Mouse (Mus musculus) neural tube, embryonic 11.5 days (tissue): ENCODE results near the gene Hdgf. TPM values are rescaled to one million over a fixed set of nuclear protein-coding genes. Genes with fewer than 3 reads are reported as not detected.
"Not testable (repeated sequence)": the region's sequence is repeated elsewhere in the genome, so short reads cannot be mapped to it uniquely, and the experiment has no call there.

Experiments used
- ATAC-seq: fragments of 200-750 bp; cut with Nextera tagmentation; 2 replicates; pipeline ENCODE4 v1.8.0; 2017; ENCODE audit warnings: moderate number of reproducible peaks, mild to moderate bottlenecking, moderate TSS enrichment, moderate library complexity; ENCODE audit not compliant: insufficient read depth, low FRiP score, low TSS enrichment
- DNase-seq: peaks from one replicate; pipeline ENCODE4 v3.0.0-alpha.2; 2015; ENCODE audit warnings: low spot score
- H3K27ac ChIP-seq: fragments of 300-500 bp; sonication (generic); 2 replicates; pipeline ENCODE4 v1.5.1; 2014; ENCODE audit warnings: low read depth, mild to moderate bottlenecking, low read length
- H3K27me3 ChIP-seq: fragments of 300-500 bp; sonication (generic); 2 replicates; pipeline ENCODE4 v1.6.1; 2014; ENCODE audit warnings: mild to moderate bottlenecking, low read length, mixed read lengths; ENCODE audit not compliant: control insufficient read depth, insufficient read depth
- H3K36me3 ChIP-seq: fragments of 300-500 bp; sonication (generic); 2 replicates; pipeline ENCODE4 v1.6.1; 2014; ENCODE audit warnings: mild to moderate bottlenecking, low read length, moderate library complexity, mixed read lengths; ENCODE audit not compliant: control insufficient read depth, insufficient read depth
- H3K4me1 ChIP-seq: fragments of 300-500 bp; sonication (generic); 2 replicates; pipeline ENCODE4 v1.6.1; 2014; ENCODE audit warnings: low read length, mixed read lengths; ENCODE audit not compliant: control insufficient read depth, insufficient read depth
- H3K4me2 ChIP-seq: fragments of 300-500 bp; sonication (generic); 2 replicates; pipeline ENCODE4 v1.6.1; 2014; ENCODE audit warnings: low read depth, mild to moderate bottlenecking, moderate library complexity
- H3K4me3 ChIP-seq: fragments of 300-500 bp; sonication (generic); 2 replicates; pipeline ENCODE4 v1.5.1; 2014; ENCODE audit warnings: low read depth, low read length
- H3K9ac ChIP-seq: fragments of 300-500 bp; sonication (generic); 2 replicates; pipeline ENCODE4 v1.6.1; 2014; ENCODE audit warnings: mild to moderate bottlenecking, low read length
- H3K9me3 ChIP-seq: fragments of 300-500 bp; sonication (generic); 2 replicates; pipeline ENCODE4 v1.6.1; 2016; ENCODE audit warnings: low read length; ENCODE audit not compliant: control insufficient read depth
- WGBS: fragments of 180-500 bp; shearing (Covaris S2); extraction: QIAGEN DNeasy Blood & Tissue Kit; methylation state at CpG from one replicate; pipeline ENCODE4 v1.1.7; 2014; 5-methylcytosine and 5-hydroxymethylcytosine counted together
- polyA plus RNA-seq: library from polyadenylated mRNA; unstranded; fragments of >200 nt; fragmentation: Nextera tagmentation; extraction: Ambion mirVana; gene quantifications from 2 replicates; pipeline ENCODE4 v1.2.1, GENCODE M21; 2014

Hdgf gene
- 256 and 261 TPM in 2 replicates for polyA plus RNA-seq

DNA sequence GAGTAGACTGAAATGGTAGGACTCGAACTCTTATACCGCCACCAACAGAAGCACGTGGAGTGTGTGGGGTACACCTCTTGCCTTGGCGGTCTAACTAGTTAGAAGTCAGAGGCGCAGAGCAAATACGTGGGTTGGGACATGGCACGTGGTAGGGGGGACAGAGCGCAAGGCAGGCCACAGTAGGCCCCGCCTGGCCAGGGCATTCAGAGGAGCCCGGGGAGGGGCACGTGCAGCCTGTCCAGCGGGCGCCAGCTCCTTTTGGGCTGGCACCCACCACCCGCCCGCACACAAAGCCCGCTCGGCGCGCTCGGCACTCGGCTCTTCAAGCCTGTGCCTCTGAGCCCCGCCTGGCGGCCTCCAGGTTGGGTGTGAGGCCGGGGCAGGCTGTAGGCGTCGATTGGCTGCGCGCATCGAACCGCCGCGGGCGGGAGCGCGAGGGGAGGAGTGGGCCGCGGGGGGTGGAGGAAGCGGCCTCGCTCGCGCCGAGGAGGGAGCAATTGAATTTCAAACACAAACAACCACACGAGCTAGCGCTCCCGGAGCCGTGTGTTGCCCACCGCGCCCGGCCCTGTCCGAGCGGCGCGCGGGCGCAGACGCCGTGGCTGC is at the start of gene Hdgf:
TSS of gene Hdgf (plus strand) at position 442 of the 606 bp plus-strand sequence.
- under 1% methylated on average over 52 of the region's 57 CpGs for WGBS
- ATAC-seq (peak; percentile 95), DNase-seq (peak; percentile 98)
- Histone ChIP-seq H3K4me1 (peaks cover 18% of the 10 kb centered on the region), H3K9ac (peak within 1 kb of the TSS; percentile 97), H3K36me3 (no peaks in the 10 kb centered on the region), H3K27me3 (no peaks in the 10 kb centered on the region), H3K4me3 (peak within 1 kb of the TSS; percentile 98), H3K4me2 (peak within 1 kb of the TSS; percentile 89), H3K9me3 (no peaks in the 10 kb centered on the region), H3K27ac (peak within 1 kb of the TSS; percentile 84)

DNA sequence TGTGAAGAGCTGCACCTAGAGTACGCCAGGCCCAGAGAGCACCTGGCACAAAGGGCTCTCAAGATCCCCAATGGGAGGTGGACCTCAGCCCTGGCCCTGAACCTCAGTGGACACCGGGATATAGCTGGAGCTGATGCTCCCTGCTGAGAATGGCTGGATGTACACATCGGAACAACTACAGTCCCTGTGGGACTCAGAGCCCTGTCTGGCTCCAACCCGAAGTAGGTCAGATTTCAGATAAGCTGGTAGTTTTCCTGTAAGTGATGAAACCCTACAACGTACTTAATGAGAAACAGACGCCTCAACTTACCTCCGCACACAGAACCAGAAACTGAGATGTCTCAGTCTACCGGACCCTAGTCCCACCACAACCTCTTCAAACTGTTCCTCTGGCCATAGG is 48.5 kb upstream of the Hdgf start:
- H3K4me2 ChIP-seq = no peak overlapping the region
- no peak overlapping the region for H3K4me3 ChIP-seq
- H3K9me3 ChIP-seq = no peaks in the 10 kb centered on the region
- no peaks in the 10 kb centered on the region for H3K27me3 ChIP-seq
- H3K9ac ChIP-seq = no peak overlapping the region
- H3K36me3 ChIP-seq = peaks cover 14% of the 10 kb centered on the region
- ATAC-seq = no peak
- DNase-seq = no peak
- WGBS = 92% methylated on average over 8 of the region's 8 CpGs
- H3K4me1 ChIP-seq = no peaks in the 10 kb centered on the region
- H3K27ac ChIP-seq = no peak overlapping the region

DNA sequence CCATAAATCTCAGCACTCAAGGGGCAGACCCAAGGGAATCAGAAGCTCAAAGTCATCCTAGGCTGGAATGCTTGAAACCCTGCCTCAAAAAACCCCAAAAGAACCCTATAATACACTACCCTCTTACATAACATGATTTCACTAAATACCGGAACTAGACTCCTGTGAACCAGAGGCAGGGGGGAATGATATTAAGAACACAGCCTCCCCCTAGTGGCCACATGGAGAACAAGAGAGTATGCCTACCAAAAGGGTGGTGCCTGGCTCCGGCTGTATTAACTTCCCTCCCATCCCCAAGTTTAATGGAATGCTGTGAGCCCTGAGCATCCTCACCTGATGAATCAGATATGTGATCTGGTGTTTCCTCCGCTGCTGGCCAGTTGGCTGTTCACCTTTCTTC is 46.3 kb upstream of the Hdgf start:
- Histone ChIP-seq H3K4me1 (no peaks in the 10 kb centered on the region), H3K27me3 (no peaks in the 10 kb centered on the region), H3K9ac (no peak overlapping the region), H3K4me2 (no peak overlapping the region), H3K27ac (no peak overlapping the region), H3K9me3 (no peaks in the 10 kb centered on the region), H3K4me3 (no peak overlapping the region), H3K36me3 (peaks cover 18% of the 10 kb centered on the region)
- peak; percentile 68 for DNase-seq
- no peak for ATAC-seq
- WGBS = 48% methylated on average over 3 of the region's 3 CpGs

DNA sequence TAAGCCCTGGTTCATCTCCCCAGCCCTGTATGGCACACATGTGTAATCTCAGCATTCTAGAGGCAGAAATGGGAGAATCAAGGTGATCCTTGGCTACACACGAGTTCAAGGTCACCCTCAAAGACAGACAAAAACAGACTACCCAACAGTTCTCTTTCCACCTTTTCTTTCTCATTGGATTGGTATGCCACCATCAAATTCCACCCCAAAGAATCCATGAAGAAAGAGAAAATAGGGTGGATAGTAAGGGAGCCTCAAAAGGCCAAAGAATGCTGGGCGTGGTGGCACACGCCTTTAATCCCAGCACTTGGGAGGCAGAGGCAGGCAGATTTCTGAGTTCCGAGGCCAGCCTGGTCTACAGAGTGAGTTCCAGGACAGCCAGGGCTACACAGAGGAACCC is 42.0 kb upstream of the Hdgf start:
- not testable (repeated sequence) for H3K4me2 ChIP-seq, H3K9me3 ChIP-seq, H3K4me3 ChIP-seq, H3K27ac ChIP-seq, ATAC-seq, H3K27me3 ChIP-seq, H3K4me1 ChIP-seq, DNase-seq, H3K9ac ChIP-seq
- WGBS = 94% methylated on average over 4 of the region's 4 CpGs
- peaks cover 19% of the 10 kb centered on the region for H3K36me3 ChIP-seq

DNA sequence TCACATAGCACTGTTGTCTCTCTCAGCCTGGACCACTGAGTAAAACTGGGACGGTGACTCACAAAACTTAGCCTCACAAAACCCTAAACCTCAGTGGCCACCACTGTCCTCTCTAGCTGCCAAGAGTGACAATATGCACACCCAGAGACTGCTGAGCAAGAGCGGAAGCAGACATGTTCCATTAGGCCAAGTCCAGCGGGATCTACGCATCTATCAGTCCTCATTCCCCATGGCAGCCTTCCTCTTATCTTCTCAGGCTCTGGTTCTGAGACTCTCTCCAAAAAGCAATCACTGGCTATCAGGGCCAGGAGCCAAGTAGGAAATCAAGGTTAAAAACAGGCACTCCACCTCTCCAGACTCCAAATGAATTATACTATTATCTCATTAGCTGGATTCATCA is 28.4 kb upstream of the Hdgf start:
- H3K27ac ChIP-seq = no peak overlapping the region
- ATAC-seq (no peak), DNase-seq (no peak)
- no peak overlapping the region for H3K4me3 ChIP-seq
- H3K4me1 ChIP-seq = no peaks in the 10 kb centered on the region
- no peak overlapping the region for H3K9ac ChIP-seq
- 98% methylated on average over 4 of the region's 4 CpGs for WGBS
- no peaks in the 10 kb centered on the region for H3K27me3 ChIP-seq
- H3K36me3 ChIP-seq = peaks cover 4% of the 10 kb centered on the region
- no peaks in the 10 kb centered on the region for H3K9me3 ChIP-seq
- H3K4me2 ChIP-seq = no peak overlapping the region

DNA sequence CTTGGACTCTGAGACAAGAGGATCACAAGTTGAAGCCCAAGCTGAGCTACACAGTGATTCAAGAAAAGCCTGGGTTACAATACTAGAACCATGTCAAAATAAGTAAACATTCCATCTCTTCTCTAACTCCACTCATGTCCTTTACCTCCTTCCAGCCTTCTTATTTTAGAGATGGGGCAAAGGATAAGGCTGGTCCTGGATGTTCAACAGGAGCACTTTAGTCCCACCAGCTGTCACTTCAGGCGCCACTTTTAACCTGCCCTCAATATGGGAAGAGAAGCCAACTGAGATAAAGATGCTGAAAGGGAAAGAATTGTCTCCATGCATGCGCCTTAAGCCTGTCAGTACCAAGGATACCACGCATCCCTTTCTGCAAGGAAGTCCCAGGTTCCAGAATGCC is 21.8 kb upstream of the Hdgf start:
- Histone ChIP-seq H3K27ac (no peak overlapping the region), H3K9ac (peak overlapping the region; percentile 87), H3K36me3 (peaks cover 2% of the 10 kb centered on the region; the same call in 1 of the 2 replicates), H3K4me3 (peak overlapping the region; percentile 90), H3K4me1 (peaks cover 11% of the 10 kb centered on the region), H3K27me3 (no peaks in the 10 kb centered on the region), H3K9me3 (no peaks in the 10 kb centered on the region), H3K4me2 (peak overlapping the region; percentile 47)
- WGBS = 5% methylated on average over 3 of the region's 3 CpGs
- no peak for ATAC-seq
- DNase-seq = no peak

DNA sequence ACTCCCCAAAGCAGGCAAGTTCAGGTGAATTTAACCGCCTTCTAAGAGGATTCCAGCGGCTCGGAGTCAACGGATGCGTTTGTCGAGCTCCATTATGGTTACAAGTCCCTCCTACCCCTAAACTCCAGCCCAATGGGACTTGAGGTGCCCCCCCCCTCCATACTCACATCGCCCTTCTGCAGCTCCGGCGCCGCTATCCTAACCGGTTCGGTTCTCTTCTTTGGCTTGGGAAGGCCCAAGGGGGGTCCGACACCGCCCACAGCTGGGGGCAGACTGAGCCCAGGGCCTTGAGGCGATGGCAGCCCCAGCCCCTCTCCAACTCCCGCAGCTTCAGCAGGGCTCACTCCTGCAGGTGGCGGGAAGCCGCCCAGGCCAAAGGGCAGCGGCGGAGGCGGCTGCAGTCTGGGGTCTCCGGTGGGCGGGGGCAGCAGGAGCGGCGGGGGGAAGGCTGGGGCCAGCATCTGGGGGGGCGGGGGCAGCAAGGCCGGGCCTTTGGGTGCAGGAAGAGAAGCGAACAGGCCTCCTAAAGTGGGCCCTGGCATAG is 21.3 kb upstream of the Hdgf start:
- Histone ChIP-seq H3K4me2 (peak overlapping the region; percentile 47), H3K9me3 (no peaks in the 10 kb centered on the region), H3K36me3 (peaks cover 2% of the 10 kb centered on the region; the same call in 1 of the 2 replicates), H3K4me1 (peaks cover 11% of the 10 kb centered on the region), H3K9ac (peak overlapping the region; percentile 87), H3K4me3 (peak overlapping the region; percentile 90), H3K27ac (peak overlapping the region; percentile 72), H3K27me3 (no peaks in the 10 kb centered on the region)
- WGBS = 0% methylated on average over 26 of the region's 28 CpGs
- ATAC-seq (0 out of 2 replicates have a peak, but pooled peaks have one; percentile 17), DNase-seq (no peak)

DNA sequence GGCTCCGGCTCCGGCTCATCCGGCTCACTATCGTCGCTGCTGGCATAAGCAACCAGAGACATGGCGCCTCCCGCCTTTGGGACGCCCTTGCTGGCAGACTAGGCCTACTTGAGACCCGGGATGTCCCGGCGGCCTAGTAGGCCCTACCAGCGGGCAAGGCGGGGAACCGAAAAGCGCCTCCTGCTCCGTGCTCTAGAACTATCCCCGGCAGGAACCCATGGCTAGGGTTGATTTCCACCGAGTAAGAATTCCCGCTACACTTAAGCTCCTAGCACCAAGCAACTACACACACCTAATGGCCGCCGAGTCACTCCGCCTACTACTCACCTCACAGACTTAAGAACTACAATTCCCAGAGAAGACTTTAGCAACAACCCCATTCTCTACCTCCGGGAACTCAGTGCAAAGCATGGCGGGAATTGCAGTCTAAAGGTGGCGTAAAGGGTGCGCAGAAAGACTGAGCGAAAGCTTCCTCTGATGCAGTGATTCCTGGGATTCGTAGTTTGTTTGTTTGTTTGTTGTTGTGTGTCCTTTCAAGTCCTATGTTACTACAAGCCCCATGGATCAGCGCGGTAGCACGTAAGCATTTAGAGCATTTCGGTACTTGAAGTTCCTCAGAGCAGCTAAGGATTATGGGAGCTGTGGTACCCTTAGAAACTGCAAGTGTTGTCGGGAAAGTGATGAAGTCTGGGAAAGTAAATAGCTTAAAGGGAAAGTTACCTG is 20.7 kb upstream of the Hdgf start, which contains the start of gene Prcc:
TSS of gene Prcc (minus strand) at position 328 of the 723 bp plus-strand sequence.
- H3K9ac ChIP-seq = peak within 1 kb of the TSS; percentile 87
- H3K4me3 ChIP-seq = peak within 1 kb of the TSS; percentile 90
- H3K36me3 ChIP-seq = peaks cover under 1% of the 10 kb centered on the region; the same call in 1 of the 2 replicates
- H3K9me3 ChIP-seq = no peaks in the 10 kb centered on the region
- DNase-seq = peak; percentile 93
- H3K27me3 ChIP-seq = no peaks in the 10 kb centered on the region
- WGBS = 0% methylated on average over 33 of the region's 33 CpGs
- peaks cover 11% of the 10 kb centered on the region for H3K4me1 ChIP-seq
- peak within 1 kb of the TSS; percentile 47 for H3K4me2 ChIP-seq
- peak; percentile 96 for ATAC-seq
- peak within 1 kb of the TSS; percentile 72 for H3K27ac ChIP-seq
